Mouse (Mus musculus) A20 (cell line): ENCODE data around the gene Olfr544.
"Not testable (repeated sequence)": the region's sequence is repeated elsewhere in the genome, so short reads cannot be mapped to it uniquely, and the experiment has no call there.

Source experiments
- DNase-seq: peaks from one replicate; pipeline ENCODE4 v3.0.0-alpha.2; 2011; ENCODE audit warnings: low read depth, low spot score

Olfr544 gene

GRCm38 (mm10) chr7:102488161-102488560, at the start of gene Olfr544:
TSS of gene Olfr544 (minus strand) at chr7:102488313.
- no peak for DNase-seq

DNA sequence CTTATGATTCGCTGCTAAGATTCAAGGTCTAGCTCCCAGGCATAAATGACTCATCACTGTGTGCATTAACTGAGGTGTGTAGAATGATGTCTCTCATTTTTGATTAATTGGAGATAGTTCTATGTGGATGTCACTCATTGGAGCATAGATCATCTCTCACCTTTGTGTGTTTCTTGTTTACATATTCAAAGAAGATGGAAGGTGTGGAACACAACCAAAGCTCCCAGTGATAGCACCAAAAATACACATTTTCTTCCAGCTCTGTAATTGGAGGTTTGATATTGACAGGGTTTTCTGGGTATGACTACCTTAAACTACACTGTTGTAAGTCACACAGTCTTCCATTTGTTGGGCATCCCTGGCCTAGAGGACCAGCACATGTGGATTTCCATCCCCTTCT, 46.3 kb upstream of the Olfr544 start, which contains the start of gene Olfr547:
Gene Olfr547 (plus strand): TSS at position 301 of the 400 bp plus-strand sequence.
- DNase-seq = no peak

- no peak for DNase-seq
Measured at GRCm38 (mm10) chr7:102529052-102529451, 40.9 kb upstream of the Olfr544 start.

- DNase-seq = no peak
Measured at GRCm38 (mm10) chr7:102517051-102517335, 28.9 kb upstream of the Olfr544 start.

GRCm38 (mm10) chr7:102516261-102517050, 28.3 kb upstream of the Olfr544 start:
- DNase-seq = no peak

DNA sequence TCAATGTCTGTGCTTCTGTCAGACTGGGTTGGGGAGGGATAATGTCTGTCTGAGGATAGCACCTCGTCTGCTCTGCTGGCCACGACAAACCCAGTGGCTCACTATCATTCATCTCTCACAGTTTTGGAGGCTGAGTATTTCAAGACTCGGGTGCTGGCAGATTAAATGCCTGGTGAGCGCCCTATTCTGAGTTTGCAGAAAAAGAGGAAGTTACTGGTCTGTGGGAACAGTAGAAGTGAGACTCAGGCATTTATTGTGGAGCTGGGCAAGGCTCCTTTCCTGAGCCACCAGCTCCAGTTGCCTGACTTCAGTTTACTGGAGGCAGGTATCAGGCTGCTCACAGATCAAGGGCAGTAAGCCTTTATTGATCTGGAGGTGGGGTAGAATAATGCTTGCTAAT, 26.0 kb upstream of the Olfr544 start:
- DNase-seq = peak; percentile 27

- peak; percentile 88 for DNase-seq
Measured at GRCm38 (mm10) chr7:102512814-102513435, 24.8 kb upstream of the Olfr544 start.

- peak; percentile 16 for DNase-seq
Measured at GRCm38 (mm10) chr7:102511927-102512326, 23.8 kb upstream of the Olfr544 start.

DNA sequence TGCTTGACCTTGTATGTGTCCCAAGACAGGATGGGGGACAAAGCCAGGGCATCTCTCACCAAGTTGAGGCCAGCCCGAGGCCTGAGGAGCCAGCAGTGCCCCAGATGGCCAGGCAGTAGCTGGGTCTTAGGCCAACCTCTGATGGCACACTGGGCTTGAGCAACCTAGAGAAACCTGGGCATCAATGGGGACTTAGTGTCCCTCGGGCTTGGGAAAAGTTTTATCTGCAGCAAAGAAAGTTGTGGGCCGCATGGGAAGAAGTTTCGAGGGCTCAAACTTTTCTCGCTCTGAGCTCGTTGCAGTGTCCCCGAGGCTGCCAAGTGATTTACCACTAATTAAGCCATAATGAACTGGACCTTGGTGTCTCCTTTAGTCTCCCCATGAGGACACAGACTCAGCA, 21.6 kb upstream of the Olfr544 start:
- no peak for DNase-seq

DNA sequence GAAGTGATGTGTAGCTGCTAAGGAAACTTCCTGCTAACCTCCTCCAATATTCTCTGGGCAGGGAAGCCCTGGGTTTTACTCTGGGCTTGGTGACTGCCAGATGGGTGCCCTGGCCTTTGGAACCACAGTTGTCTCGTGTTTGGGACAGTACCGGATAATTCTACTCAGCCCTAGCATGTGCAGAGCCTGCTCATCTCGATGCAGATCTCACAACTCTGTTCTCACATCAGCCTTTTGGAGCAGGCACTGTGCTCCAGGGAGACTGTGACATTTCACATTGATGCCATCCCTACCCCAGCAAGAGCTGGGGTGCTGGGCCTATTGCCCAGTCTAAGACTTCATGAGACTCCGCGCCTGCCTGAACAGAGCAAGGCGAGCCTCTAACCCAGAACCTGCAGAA, 20.6 kb upstream of the Olfr544 start:
- DNase-seq = no peak

GRCm38 (mm10) chr7:102508066-102508465, 20.0 kb upstream of the Olfr544 start:
- DNase-seq = no peak

DNA sequence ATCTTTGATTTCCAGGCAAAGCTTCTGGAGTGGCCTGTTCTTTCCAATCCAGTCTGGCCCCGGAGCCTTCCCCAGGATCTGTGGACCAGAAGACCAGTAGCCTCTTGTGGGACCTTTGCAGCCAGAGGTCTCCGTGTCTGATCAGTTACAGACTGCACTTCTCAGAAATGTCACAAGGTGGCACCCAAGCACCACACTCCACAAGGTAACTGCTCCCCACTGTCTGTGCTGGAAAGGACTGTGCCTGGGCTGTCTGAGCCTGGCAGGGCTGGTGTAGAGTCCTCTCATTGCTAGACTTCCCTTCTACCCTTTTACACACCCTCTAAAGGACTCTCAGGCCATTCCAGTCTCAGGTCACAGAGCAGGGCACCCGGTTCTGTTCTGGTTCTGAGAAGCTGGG, 18.7 kb upstream of the Olfr544 start:
- DNase-seq = peak; percentile 74

DNA sequence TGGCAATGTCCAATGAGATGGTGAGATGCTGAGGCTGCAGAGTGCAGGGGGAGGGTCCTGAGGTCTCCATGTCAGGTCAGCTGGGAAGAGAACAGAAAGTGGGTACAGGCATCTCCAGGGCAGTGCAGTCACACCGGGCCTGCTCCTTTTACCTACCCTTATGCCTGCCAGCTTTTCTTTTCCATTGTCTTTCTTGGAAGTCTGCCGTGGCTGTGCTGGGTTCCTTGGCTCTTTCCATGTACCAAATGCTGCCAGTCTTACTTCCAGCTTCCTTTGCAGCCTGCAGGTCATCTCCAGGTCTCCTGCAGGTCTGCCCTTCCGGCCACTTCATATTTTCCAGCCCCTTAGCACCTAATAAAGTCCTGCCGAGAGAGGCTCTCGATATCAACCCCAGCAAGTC, 13.9 kb upstream of the Olfr544 start:
- no peak for DNase-seq

DNA sequence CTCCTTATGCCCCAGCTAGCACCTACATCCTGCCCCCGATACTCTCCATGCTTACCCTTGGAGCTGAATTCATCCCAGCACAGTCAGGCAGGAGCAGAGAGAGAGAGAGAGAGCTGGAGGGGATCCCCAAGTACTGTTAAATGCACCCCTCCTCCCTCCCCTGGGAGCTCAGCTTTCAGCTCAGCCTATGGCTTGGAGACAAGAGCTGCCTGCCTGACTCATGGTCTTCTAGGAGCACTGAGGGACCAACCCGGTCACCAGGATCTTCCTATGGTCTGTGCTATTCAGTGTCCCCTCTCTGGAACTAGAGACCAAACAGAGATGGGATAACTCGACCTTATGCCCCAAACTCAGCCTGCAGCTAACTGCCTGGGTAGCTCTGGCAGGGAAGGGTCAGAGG, 11.4 kb upstream of the Olfr544 start, which contains the start of gene Olfr545:
Gene Olfr545 (minus strand): TSS at position 101 of the 400 bp plus-strand sequence.
- DNase-seq = no peak

- not testable (repeated sequence) for DNase-seq
Measured at GRCm38 (mm10) chr7:102494416-102494815, 6.3 kb upstream of the Olfr544 start.

DNA sequence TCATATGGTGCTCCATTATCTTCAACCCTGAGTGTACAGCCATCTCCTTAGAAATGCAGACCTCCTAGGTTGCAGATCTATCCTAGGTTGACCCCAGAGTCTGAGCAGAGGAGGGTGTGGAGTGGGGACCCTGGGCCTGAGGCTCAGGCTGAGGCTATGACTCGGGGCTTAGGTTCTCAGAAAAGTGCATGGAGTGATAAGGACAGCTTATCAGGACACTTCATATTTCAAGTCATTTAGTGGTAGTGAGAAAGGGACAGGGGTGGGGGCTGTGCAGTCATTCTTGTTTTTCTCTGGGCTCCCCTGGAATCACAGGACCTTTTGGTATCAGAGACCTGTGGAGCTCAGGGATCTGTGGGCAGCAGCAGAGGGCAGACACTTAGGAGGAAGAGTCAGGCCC, 2.0 kb downstream of the Olfr544 start:
- DNase-seq = no peak

DNA sequence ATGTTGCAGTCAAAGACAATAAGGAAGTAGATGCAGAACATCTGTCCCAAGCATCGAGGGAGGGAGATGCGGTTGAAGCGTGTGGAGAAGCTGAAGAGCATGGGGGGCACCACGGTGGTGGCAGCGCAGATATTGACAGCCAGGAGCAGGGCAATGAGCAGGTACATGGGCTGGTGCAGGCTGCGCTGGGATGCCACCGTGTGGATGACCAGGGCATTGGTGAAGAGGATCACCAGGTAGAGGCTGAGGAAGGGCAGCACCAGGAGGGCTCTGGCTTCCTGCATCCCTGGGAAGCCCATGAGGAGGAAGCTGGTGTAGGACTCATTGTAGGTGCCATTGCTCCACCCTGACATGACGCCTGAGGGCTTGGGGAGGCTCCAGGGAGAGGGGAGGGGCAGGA, 3.3 kb downstream of the Olfr544 start:
- not testable (repeated sequence) for DNase-seq

GRCm38 (mm10) chr7:102483665-102484064, 4.4 kb downstream of the Olfr544 start:
- DNase-seq = no peak

DNA sequence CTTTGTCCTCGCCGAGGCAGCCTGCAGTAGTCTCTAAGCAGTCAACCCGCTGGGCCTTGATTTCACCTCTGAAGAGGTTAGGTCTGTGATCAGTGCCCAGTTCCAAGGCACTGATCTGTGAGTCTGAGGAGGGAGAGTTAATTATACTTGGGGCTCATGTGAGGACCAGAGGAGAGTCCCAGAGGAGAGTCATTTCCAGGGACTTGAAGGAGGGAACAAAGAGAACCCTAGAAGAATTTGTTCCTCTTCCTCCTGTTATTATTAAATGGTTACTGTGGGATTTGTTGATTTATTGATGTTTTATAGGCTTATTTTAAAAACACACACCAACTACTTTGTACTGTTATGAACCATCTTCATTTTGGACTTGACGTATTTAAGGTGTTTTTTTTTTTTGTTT, 6.5 kb downstream of the Olfr544 start, which contains the start of gene Olfr543:
Gene Olfr543 (minus strand): TSS at position 101 of the 400 bp plus-strand sequence.
- no peak for DNase-seq

DNA sequence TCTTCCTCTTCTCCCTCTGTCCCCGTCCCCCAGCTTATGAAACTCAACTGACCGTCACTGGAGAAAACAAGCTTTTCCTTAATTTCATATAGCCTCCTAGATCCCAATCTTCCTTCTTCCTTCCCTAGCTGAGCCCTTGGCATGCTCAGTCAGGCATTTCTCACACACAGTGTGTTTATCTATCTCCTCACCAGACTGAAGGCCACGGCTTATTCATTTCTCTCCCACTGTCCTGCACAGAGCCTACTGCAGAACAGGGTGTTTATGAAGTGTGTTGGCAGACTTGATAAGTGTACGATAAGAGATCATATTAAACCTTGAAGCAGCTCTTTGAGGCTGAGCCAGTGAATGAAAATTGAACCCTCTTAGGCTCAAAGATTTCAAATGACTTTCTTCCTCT, 7.3 kb downstream of the Olfr544 start:
- no peak for DNase-seq

- no peak for DNase-seq
Measured at GRCm38 (mm10) chr7:102479368-102480078, 8.6 kb downstream of the Olfr544 start.

DNA sequence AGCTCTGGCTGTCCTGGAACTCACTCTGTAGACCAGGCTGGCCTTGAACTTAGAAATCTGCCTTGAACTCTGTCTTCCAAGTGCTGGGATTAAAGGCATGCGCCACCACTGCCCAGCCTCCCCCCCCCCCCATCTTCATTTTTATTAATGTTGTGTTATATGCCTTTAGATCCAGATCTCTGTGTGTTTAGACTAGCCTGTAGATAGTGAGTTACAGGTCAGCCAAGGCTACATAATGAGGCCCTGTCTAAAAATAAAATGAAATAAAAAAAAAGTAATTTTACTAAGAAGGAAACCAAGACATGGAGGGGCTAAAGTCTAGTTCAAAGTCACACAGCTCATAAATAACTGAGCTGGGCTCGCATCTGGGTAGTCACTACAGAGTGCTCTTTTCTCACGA, 9.2 kb downstream of the Olfr544 start:
- DNase-seq = peak; percentile 45
